Mouse (Mus musculus) stomach, embryonic 14.5 days (tissue): Measurements from ENCODE around the gene Hist1h2bf. TPM values are rescaled to one million over a fixed set of nuclear protein-coding genes. Genes with fewer than 3 reads are reported as not detected.

Experiments used
- microRNA-seq: library from miRNA; unstranded; fragments of <30 nt; microRNA quantifications from one replicate; pipeline ENCODE4, GENCODE M21; 2016
- polyA plus RNA-seq: library from polyadenylated mRNA; unstranded; fragments of >200 nt; fragmentation: Nextera tagmentation; extraction: Ambion mirVana; gene quantifications from 2 replicates; pipeline ENCODE4 v1.2.1, GENCODE M21; 2014

Gene Hist1h2bf
- polyA plus RNA-seq, 1 experiment from 2014 or later: 7.3 TPM

Small RNA genes lying within 50 kb of the gene (microRNA-seq; reads per million reads assigned to microRNA genes)
- not detected for gene Gm44297
- gene Gm44359: not detected
- gene Gm44394: not detected

Other genes starting within 250 kb of the Hist1h2bf start
- 44.3 and 49.8 TPM in 2 replicates for gene Zfp322a, start 205.0 kb downstream of the Hist1h2bf start, polyA plus RNA-seq
- gene Abt1, start 150.3 kb downstream of the Hist1h2bf start, polyA plus RNA-seq: 12.0 and 12.4 TPM in 2 replicates
- 0.17 TPM in 1 of 2 replicates, not detected in the other for gene Btn1a1, start 108.3 kb downstream of the Hist1h2bf start, polyA plus RNA-seq
- 0.22 and 0.30 TPM in 2 replicates for gene Btn2a2, start 85.3 kb downstream of the Hist1h2bf start, polyA plus RNA-seq
- 4.8 and 6.7 TPM in 2 replicates for gene Hist1h4h, start 43.1 kb downstream of the Hist1h2bf start, polyA plus RNA-seq
- 7.8 and 14.1 TPM in 2 replicates for gene Hist1h2af, start 40.3 kb downstream of the Hist1h2bf start, polyA plus RNA-seq
- gene Hist1h3g, start 38.8 kb downstream of the Hist1h2bf start, polyA plus RNA-seq: 5.5 and 7.8 TPM in 2 replicates
- gene Hist1h2bh, start 30.8 kb downstream of the Hist1h2bf start, polyA plus RNA-seq: 1.1 and 1.2 TPM in 2 replicates
- gene Hist1h3f, start 30.1 kb downstream of the Hist1h2bf start, polyA plus RNA-seq: 0.94 and 1.3 TPM in 2 replicates
- 1.8 and 2.4 TPM in 2 replicates for gene Hist1h4f, start 22.5 kb downstream of the Hist1h2bf start, polyA plus RNA-seq
- gene Hist1h1d, start 20.9 kb downstream of the Hist1h2bf start, polyA plus RNA-seq: 1.0 and 1.1 TPM in 2 replicates
- gene Hist1h3e, start 11.8 kb downstream of the Hist1h2bf start, polyA plus RNA-seq: 10.2 and 10.3 TPM in 2 replicates
- gene Hist1h2ae, start 3.0 kb downstream of the Hist1h2bf start, polyA plus RNA-seq: 92.6 and 109 TPM in 2 replicates
- 11.0 and 12.6 TPM in 2 replicates for gene Hist1h2bg, start 2.8 kb downstream of the Hist1h2bf start, polyA plus RNA-seq
- gene Hist1h2ad, start 185 bp upstream of the Hist1h2bf start, polyA plus RNA-seq: 4.1 and 6.2 TPM in 2 replicates
- 11.2 and 16.2 TPM in 2 replicates for gene Hist1h3d, start 1.6 kb upstream of the Hist1h2bf start, polyA plus RNA-seq
- gene Hist1h4d, start 7.4 kb upstream of the Hist1h2bf start, polyA plus RNA-seq: 99.6 and 119 TPM in 2 replicates
- gene Hist1h2be, start 46.9 kb upstream of the Hist1h2bf start, polyA plus RNA-seq: 2.7 and 2.8 TPM in 2 replicates
- 17.5 and 18.7 TPM in 2 replicates for gene Hist1h1e, start 48.4 kb upstream of the Hist1h2bf start, polyA plus RNA-seq
- gene Hist1h2ac, start 109.8 kb upstream of the Hist1h2bf start, polyA plus RNA-seq: 2.4 and 3.2 TPM in 2 replicates
- 58.8 and 65.1 TPM in 2 replicates for gene Hist1h2bc, start 110.0 kb upstream of the Hist1h2bf start, polyA plus RNA-seq
- gene Hist1h1t, start 121.6 kb upstream of the Hist1h2bf start, polyA plus RNA-seq: not detected in 2 replicates
- gene Hist1h4c, start 124.3 kb upstream of the Hist1h2bf start, polyA plus RNA-seq: 7.2 and 9.6 TPM in 2 replicates
- 6.1 and 6.8 TPM in 2 replicates for gene Hfe, start 136.7 kb upstream of the Hist1h2bf start, polyA plus RNA-seq
- 38.5 and 39.4 TPM in 2 replicates for gene Hist1h1c, start 164.6 kb upstream of the Hist1h2bf start, polyA plus RNA-seq
- 6.1 and 8.4 TPM in 2 replicates for gene Hist1h3c, start 171.4 kb upstream of the Hist1h2bf start, polyA plus RNA-seq
- gene Hist1h2bb, start 172.5 kb upstream of the Hist1h2bf start, polyA plus RNA-seq: 2.0 and 2.1 TPM in 2 replicates
- 38.8 and 50.2 TPM in 2 replicates for gene Hist1h2ab, start 176.9 kb upstream of the Hist1h2bf start, polyA plus RNA-seq
- gene Hist1h3b, start 178.1 kb upstream of the Hist1h2bf start, polyA plus RNA-seq: 11.1 and 11.8 TPM in 2 replicates
- gene Hist1h4b, start 182.8 kb upstream of the Hist1h2bf start, polyA plus RNA-seq: 2.5 and 3.3 TPM in 2 replicates
- not detected in 2 replicates for gene Hist1h4a, start 187.0 kb upstream of the Hist1h2bf start, polyA plus RNA-seq
- 6.1 and 6.5 TPM in 2 replicates for gene Hist1h3a, start 188.2 kb upstream of the Hist1h2bf start, polyA plus RNA-seq
- gene Hist1h1a, start 189.5 kb upstream of the Hist1h2bf start, polyA plus RNA-seq: 2.4 and 3.6 TPM in 2 replicates
- not detected in 2 replicates for gene Trim38, start 195.7 kb upstream of the Hist1h2bf start, polyA plus RNA-seq
- gene Slc17a2, start 232.8 kb upstream of the Hist1h2bf start, polyA plus RNA-seq: 0.13 and 0.17 TPM in 2 replicates